ENCODE assay signal across 8 mouse cellular contexts in genomic region chr2:30590909-30591308, GRCm38 (mm10). TPM values are rescaled to one million over a fixed set of nuclear protein-coding genes. Genes with fewer than 3 reads are reported as not detected.
DNase-seq lines count a peak whose midpoint lies in the region; ATAC-seq and TF ChIP-seq lines count a peak whose summit lies in the region.

No protein-coding gene starts in this region.

- TF ChIP-seq POLR2A in limb, embryonic 14.5 days (IDR thresholded peaks at IDR 0.05; ENCODE audit: borderline replicate concordance, extremely low read depth, insufficient read depth, insufficient read length): no peak

- peak overlapping the region; percentile 57 for H3K4me2 ChIP-seq in forebrain, embryonic 16.5 days (ENCODE audit: low read length)
- peak overlapping the region; percentile 30 for H3K4me2 ChIP-seq in intestine, embryonic 14.5 days (ENCODE audit: low read length)
- H3K4me2 ChIP-seq in limb, embryonic 14.5 days (replicated peaks; ENCODE audit: low read depth, low read length, severe bottlenecking): peak overlapping the region; percentile 37
- peak overlapping the region; percentile 38 for H3K4me2 ChIP-seq in midbrain, embryonic 15.5 days

- peak overlapping the region; percentile 48 for H3K9ac ChIP-seq in forebrain, embryonic 16.5 days (replicated peaks; ENCODE audit: low read depth, low read length)
- no peak overlapping the region for H3K9ac ChIP-seq in intestine, embryonic 14.5 days (ENCODE audit: low read length)
- no peak overlapping the region for H3K9ac ChIP-seq in limb, embryonic 14.5 days (ENCODE audit: low read depth, low read length, severe bottlenecking)
- H3K9ac ChIP-seq in midbrain, embryonic 15.5 days: no peak overlapping the region

- no peaks in the 10 kb centered on the region for H3K36me3 ChIP-seq in forebrain, embryonic 16.5 days (ENCODE audit: control insufficient read depth, insufficient read depth)
- no peaks in the 10 kb centered on the region for H3K36me3 ChIP-seq in intestine, embryonic 14.5 days (ENCODE audit: control insufficient read depth, insufficient read depth, low read length)
- H3K36me3 ChIP-seq in limb, embryonic 14.5 days (ENCODE audit: control insufficient read depth, insufficient read depth, low read length): no peaks in the 10 kb centered on the region
- H3K36me3 ChIP-seq in midbrain, embryonic 15.5 days (replicated peaks): no peaks in the 10 kb centered on the region

- no peaks in the 10 kb centered on the region for H3K9me3 ChIP-seq in forebrain, embryonic 16.5 days (ENCODE audit: control insufficient read depth, low read length)
- no peaks in the 10 kb centered on the region for H3K9me3 ChIP-seq in intestine, embryonic 14.5 days (ENCODE audit: control insufficient read depth, low read length)
- H3K9me3 ChIP-seq in limb, embryonic 14.5 days (ENCODE audit: control insufficient read depth, low read length): no peaks in the 10 kb centered on the region
- no peaks in the 10 kb centered on the region for H3K9me3 ChIP-seq in midbrain, embryonic 15.5 days

- WGBS in forebrain, embryonic 16.5 days: 4% methylated on average over 3 of the region's 3 CpGs
- WGBS in intestine, embryonic 14.5 days: 2% methylated on average over 3 of the region's 3 CpGs
- 6% methylated on average over 3 of the region's 3 CpGs for WGBS in limb, embryonic 14.5 days
- 8% methylated on average over 3 of the region's 3 CpGs for WGBS in midbrain, embryonic 15.5 days

- peak; percentile 74 for ATAC-seq in forebrain, embryonic 16.5 days
- peak; percentile 65; the same call in 1 of the 2 replicates for ATAC-seq in intestine, embryonic 14.5 days (replicated peaks; ENCODE audit: low FRiP score, low TSS enrichment, low read depth)
- peak; percentile 62 for ATAC-seq in limb, embryonic 14.5 days (ENCODE audit: low FRiP score, low read depth)
- peak; percentile 69 for ATAC-seq in midbrain, embryonic 15.5 days (replicated peaks)

- H3K4me1 ChIP-seq in forebrain, embryonic 16.5 days (replicated peaks; ENCODE audit: control insufficient read depth, insufficient read depth, low read length): peaks cover 29% of the 10 kb centered on the region
- H3K4me1 ChIP-seq in intestine, embryonic 14.5 days (replicated peaks; ENCODE audit: control insufficient read depth, insufficient read depth, low read length): peaks cover 34% of the 10 kb centered on the region
- H3K4me1 ChIP-seq in limb, embryonic 14.5 days (ENCODE audit: control insufficient read depth, insufficient read depth, low read length): peaks cover 36% of the 10 kb centered on the region
- H3K4me1 ChIP-seq in midbrain, embryonic 15.5 days: peaks cover 32% of the 10 kb centered on the region

- DNase-seq in ovary, postnatal 36 days (ENCODE audit: low spot score): peak; percentile 19
- no peak for DNase-seq in ovary, postnatal 14 days (ENCODE audit: low spot score)
- peak; percentile 39 for DNase-seq in c-Kit-positive CD71-positive TER-119-negative erythroid progenitor cells, embryonic 14.5 days (ENCODE audit: low read depth)
- DNase-seq in intestine, embryonic 14.5 days (ENCODE audit: low spot score): no peak
- DNase-seq in limb, embryonic 14.5 days (ENCODE audit: low spot score): peak; percentile 88
- DNase-seq in urinary bladder, adult 2 months (ENCODE audit: low spot score): no peak

- H3K4me3 ChIP-seq in forebrain, embryonic 16.5 days (replicated peaks; ENCODE audit: low read length): no peak overlapping the region
- no peak overlapping the region for H3K4me3 ChIP-seq in intestine, embryonic 14.5 days (ENCODE audit: low read depth, low read length)
- no peak overlapping the region for H3K4me3 ChIP-seq in limb, embryonic 14.5 days (replicated peaks; ENCODE audit: low read length)
- no peak overlapping the region for H3K4me3 ChIP-seq in midbrain, embryonic 15.5 days

- H3K27me3 ChIP-seq in forebrain, embryonic 16.5 days (replicated peaks; ENCODE audit: control insufficient read depth, insufficient read depth, low read length): no peaks in the 10 kb centered on the region
- no peaks in the 10 kb centered on the region for H3K27me3 ChIP-seq in intestine, embryonic 14.5 days (replicated peaks; ENCODE audit: control insufficient read depth, insufficient read depth, low read length)
- H3K27me3 ChIP-seq in limb, embryonic 14.5 days (ENCODE audit: control insufficient read depth, insufficient read depth, low read length): no peaks in the 10 kb centered on the region
- no peaks in the 10 kb centered on the region for H3K27me3 ChIP-seq in midbrain, embryonic 15.5 days (replicated peaks)

- H3K27ac ChIP-seq in forebrain, embryonic 16.5 days (ENCODE audit: low read length): peak overlapping the region; percentile 16; the same call in 1 of the 2 replicates
- H3K27ac ChIP-seq in intestine, embryonic 14.5 days (ENCODE audit: low read depth): 0 out of 2 replicates have a peak overlapping the region, but pooled peaks have one; percentile 18
- H3K27ac ChIP-seq in limb, embryonic 14.5 days (replicated peaks; ENCODE audit: low read depth, low read length): no peak overlapping the region
- peak overlapping the region; percentile 61 for H3K27ac ChIP-seq in midbrain, embryonic 15.5 days

RNA-seq across cellular contexts. Expression of gene Cstad, which starts 3.9 kb away (rescaled TPM):
- polyA plus RNA-seq in forebrain, embryonic 16.5 days (2015; fragmentation: Nextera tagmentation; extraction: Ambion mirVana): 0.89 and 0.93 TPM in 2 replicates
- 0.99 and 1.1 TPM in 2 replicates for polyA plus RNA-seq in intestine, embryonic 14.5 days (2014; fragmentation: Nextera tagmentation; extraction: Ambion mirVana)
- polyA plus RNA-seq in limb, embryonic 14.5 days (2012; rRNA removed): 1.2 and 1.3 TPM in 2 replicates
- 2.2 and 3.1 TPM in 2 replicates for polyA plus RNA-seq in limb, embryonic 14.5 days (2014; fragmentation: Nextera tagmentation; extraction: Ambion mirVana)
- 0.51 and 0.63 TPM in 2 replicates for polyA plus RNA-seq in midbrain, embryonic 15.5 days (2015; fragmentation: Nextera tagmentation; extraction: Ambion mirVana)
- 5.8 and 6.3 TPM in 2 replicates for polyA plus RNA-seq in urinary bladder, adult 2 months (2012; rRNA removed)

Comparison
In these comparisons a context has a peak if more than half of its experiments do, and no peak if none do; other contexts are left out.
1. DNase-seq: peak in ovary, postnatal 36 days (single experiment), c-Kit-positive CD71-positive TER-119-negative erythroid progenitor cells, embryonic 14.5 days (single experiment) and limb, embryonic 14.5 days (single experiment); none in ovary, postnatal 14 days (single experiment), intestine, embryonic 14.5 days (single experiment) and urinary bladder, adult 2 months (single experiment).
2. Peak in every context shown above with its lines, with median percentiles within 50 percentile points of each other: ATAC-seq and H3K4me2 ChIP-seq.